Mouse (Mus musculus): ENCODE data around the gene Olfr124. TPM values are rescaled to one million over a fixed set of nuclear protein-coding genes. Genes with fewer than 3 reads are reported as not detected.

The Olfr124 gene
- polyA plus RNA-seq (2017; shearing (Covaris generic)): not detected

GRCm38 (mm10) chr17:37799588-37799987 lies at the start of gene Olfr124:
Olfr124 (plus strand) TSS chr17:37799888.

DNA sequence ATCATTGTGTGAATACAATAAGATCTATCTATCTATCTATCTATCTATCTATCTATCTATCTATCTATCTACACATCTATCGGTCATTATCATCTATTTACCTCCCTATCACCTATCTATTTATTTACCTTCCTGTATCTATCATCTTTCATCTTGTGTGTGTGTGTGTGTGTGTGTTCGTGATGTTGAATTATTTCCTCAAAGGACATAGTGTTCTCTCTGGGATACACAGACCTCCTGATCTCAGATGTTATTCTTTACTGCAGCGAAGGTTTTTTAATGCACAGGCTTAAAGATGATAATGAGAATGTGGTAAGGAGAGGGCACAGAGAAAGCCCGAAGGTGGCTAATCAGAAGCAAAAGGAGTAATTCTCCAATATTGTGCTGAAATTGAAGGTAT lies 31.4 kb upstream of the Olfr124 start, which contains the start of gene Olfr122:
Gene Olfr122, plus strand, starts transcription at position 301 of the 400 bp plus-strand sequence.

GRCm38 (mm10) chr17:37793229-37793628 lies 6.5 kb upstream of the Olfr124 start, which contains the start of gene Olfr123:
Olfr123 (plus strand) TSS chr17:37793529.

DNA sequence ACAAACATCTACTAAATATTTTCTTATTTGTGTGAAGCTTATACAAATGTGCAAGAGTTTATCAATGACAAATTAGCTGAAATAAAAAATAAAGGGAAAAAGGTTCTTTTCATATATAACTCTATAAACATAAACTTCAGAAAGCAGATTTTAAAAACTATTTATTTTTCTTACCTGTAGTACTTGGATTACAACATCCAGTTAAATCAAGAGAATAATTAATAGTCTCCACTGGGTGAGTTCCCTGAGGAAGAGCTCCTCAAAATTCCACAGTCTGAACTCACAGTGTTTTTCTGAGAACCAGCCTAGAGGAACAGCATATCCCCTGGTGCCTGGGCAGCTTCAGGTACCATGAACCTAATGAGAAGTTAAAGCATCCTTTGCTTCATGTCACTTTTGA lies 33.0 kb downstream of the Olfr124 start, which contains the start of gene Olfr125:
Gene Olfr125, plus strand, starts transcription at position 301 of the 400 bp plus-strand sequence.

GRCm38 (mm10) chr17:37847183-37847582 lies 47.5 kb downstream of the Olfr124 start, which contains the start of gene Olfr126:
Olfr126 (plus strand) TSS chr17:37847483.

Other genes starting within 250 kb of the Olfr124 start
- not detected for gene Olfr112, start 230.4 kb upstream of the Olfr124 start, polyA plus RNA-seq (2017; shearing (Covaris generic))
- not detected for gene Olfr113, start 222.2 kb upstream of the Olfr124 start, polyA plus RNA-seq (2017; shearing (Covaris generic))
- gene Olfr114, start 207.1 kb upstream of the Olfr124 start, polyA plus RNA-seq (2017; shearing (Covaris generic)): not detected
- gene Olfr115, start 172.8 kb upstream of the Olfr124 start, polyA plus RNA-seq (2017; shearing (Covaris generic)): not detected
- not detected for gene Olfr116, start 172.7 kb upstream of the Olfr124 start, polyA plus RNA-seq (2017; shearing (Covaris generic))
- not detected for gene Olfr117, start 136.1 kb upstream of the Olfr124 start, polyA plus RNA-seq (2017; shearing (Covaris generic))
- not detected for gene Olfr118, start 132.9 kb upstream of the Olfr124 start, polyA plus RNA-seq (2017; shearing (Covaris generic))
- gene Olfr119, start 103.3 kb upstream of the Olfr124 start, polyA plus RNA-seq (2017; shearing (Covaris generic)): not detected
- gene Olfr120, start 78.1 kb upstream of the Olfr124 start, polyA plus RNA-seq (2017; shearing (Covaris generic)): not detected
- gene Olfr121, start 51.0 kb upstream of the Olfr124 start, polyA plus RNA-seq (2017; shearing (Covaris generic)): not detected
- not detected for gene Olfr122, start 31.3 kb upstream of the Olfr124 start, polyA plus RNA-seq (2017; shearing (Covaris generic))
- not detected for gene Olfr123, start 6.4 kb upstream of the Olfr124 start, polyA plus RNA-seq (2017; shearing (Covaris generic))
- gene Olfr125, start 33.1 kb downstream of the Olfr124 start, polyA plus RNA-seq (2017; shearing (Covaris generic)): not detected
- not detected for gene Olfr126, start 47.6 kb downstream of the Olfr124 start, polyA plus RNA-seq (2017; shearing (Covaris generic))
- gene Olfr127, start 100.5 kb downstream of the Olfr124 start, polyA plus RNA-seq (2017; shearing (Covaris generic)): not detected
- gene Olfr128, start 120.7 kb downstream of the Olfr124 start, polyA plus RNA-seq (2017; shearing (Covaris generic)): not detected
- not detected for gene Olfr761, start 153.2 kb downstream of the Olfr124 start, polyA plus RNA-seq (2017; shearing (Covaris generic))